Mouse (Mus musculus): ENCODE results near the gene Fanca. TPM values are rescaled to one million over a fixed set of nuclear protein-coding genes. Genes with fewer than 3 reads are reported as not detected.

The Fanca gene
- polyA plus RNA-seq, 1 experiment: 14.0 TPM

- H3K36me3 ChIP-seq (ENCODE audit: control insufficient read depth, insufficient read depth): no peaks in the 10 kb centered on the region
- no peaks in the 10 kb centered on the region for H3K79me2 ChIP-seq (ENCODE audit: control insufficient read depth, insufficient read depth)
- H3K27me3 ChIP-seq (ENCODE audit: control insufficient read depth, insufficient read depth, insufficient read length): no peaks in the 10 kb centered on the region
- no peaks in the 10 kb centered on the region for H3K79me3 ChIP-seq (ENCODE audit: low read depth)
- no peak overlapping the region for H3K4me3 ChIP-seq (ENCODE audit: insufficient read depth, poor library complexity, severe bottlenecking)
- H3ac ChIP-seq (ENCODE audit: control insufficient read depth, insufficient read length, low read depth): no peak overlapping the region
- TF ChIP-seq CTCF (IDR thresholded peaks at IDR 0.05; ENCODE audit: control insufficient read depth, insufficient read depth, insufficient read length) (no peak), MYOD1 (IDR thresholded peaks at IDR 0.05; ENCODE audit: control insufficient read depth, insufficient read length, low read depth) (no peak), MAX (IDR thresholded peaks at IDR 0.05) (no peak), CEBPB (IDR thresholded peaks at IDR 0.05; ENCODE audit: low read depth) (no peak), FOSL1 (IDR thresholded peaks at IDR 0.05; ENCODE audit: insufficient read depth, low read length, poor library complexity, severe bottlenecking) (no peak), USF1 (IDR thresholded peaks at IDR 0.05; ENCODE audit: low read depth) (no peak), MYOG (IDR thresholded peaks at IDR 0.05; ENCODE audit: control insufficient read depth, extremely low read depth, insufficient read length) (no peak)
These were observed 30.7 kb upstream of the Fanca start for GRCm38 (mm10) chr8:123349073-123349472.

GRCm38 (mm10) chr8:123348237-123348843, 30.0 kb upstream of the Fanca start:
- Histone ChIP-seq H3K79me3 (ENCODE audit: low read depth) (no peaks in the 10 kb centered on the region), H3K4me3 (ENCODE audit: insufficient read depth, poor library complexity, severe bottlenecking) (no peak overlapping the region), H3K79me2 (ENCODE audit: control insufficient read depth, insufficient read depth) (no peaks in the 10 kb centered on the region), H3ac (ENCODE audit: control insufficient read depth, insufficient read length, low read depth) (no peak overlapping the region), H3K27me3 (ENCODE audit: control insufficient read depth, insufficient read depth, insufficient read length) (no peaks in the 10 kb centered on the region), H3K36me3 (ENCODE audit: control insufficient read depth, insufficient read depth) (no peaks in the 10 kb centered on the region)
- no peak for TF ChIP-seq MAX (IDR thresholded peaks at IDR 0.05)
- TF ChIP-seq MYOD1 (IDR thresholded peaks at IDR 0.05; ENCODE audit: control insufficient read depth, insufficient read length, low read depth): no peak
- TF ChIP-seq FOSL1 (IDR thresholded peaks at IDR 0.05; ENCODE audit: insufficient read depth, low read length, poor library complexity, severe bottlenecking): no peak
- TF ChIP-seq MYOG (IDR thresholded peaks at IDR 0.05; ENCODE audit: control insufficient read depth, extremely low read depth, insufficient read length): no peak
- no peak for TF ChIP-seq USF1 (IDR thresholded peaks at IDR 0.05; ENCODE audit: low read depth)
- no peak for TF ChIP-seq CTCF (IDR thresholded peaks at IDR 0.05; ENCODE audit: control insufficient read depth, insufficient read depth, insufficient read length)
- TF ChIP-seq CEBPB (IDR thresholded peaks at IDR 0.05; ENCODE audit: low read depth): no peak

- no peak for TF ChIP-seq CTCF (IDR thresholded peaks at IDR 0.05; ENCODE audit: control insufficient read depth, insufficient read depth, insufficient read length)
- TF ChIP-seq FOSL1 (IDR thresholded peaks at IDR 0.05; ENCODE audit: insufficient read depth, low read length, poor library complexity, severe bottlenecking): no peak
- no peak for TF ChIP-seq CEBPB (IDR thresholded peaks at IDR 0.05; ENCODE audit: low read depth)
- no peak for TF ChIP-seq USF1 (IDR thresholded peaks at IDR 0.05; ENCODE audit: low read depth)
- TF ChIP-seq MYOD1 (IDR thresholded peaks at IDR 0.05; ENCODE audit: control insufficient read depth, insufficient read length, low read depth): no peak
- TF ChIP-seq MAX (IDR thresholded peaks at IDR 0.05): no peak
- no peak for TF ChIP-seq MYOG (IDR thresholded peaks at IDR 0.05; ENCODE audit: control insufficient read depth, extremely low read depth, insufficient read length)
- Histone ChIP-seq H3K4me3 (ENCODE audit: insufficient read depth, poor library complexity, severe bottlenecking) (no peak overlapping the region), H3K79me3 (ENCODE audit: low read depth) (no peaks in the 10 kb centered on the region), H3K79me2 (ENCODE audit: control insufficient read depth, insufficient read depth) (no peaks in the 10 kb centered on the region), H3ac (ENCODE audit: control insufficient read depth, insufficient read length, low read depth) (no peak overlapping the region), H3K36me3 (ENCODE audit: control insufficient read depth, insufficient read depth) (no peaks in the 10 kb centered on the region), H3K27me3 (ENCODE audit: control insufficient read depth, insufficient read depth, insufficient read length) (no peaks in the 10 kb centered on the region)
These were observed 28.9 kb upstream of the Fanca start for GRCm38 (mm10) chr8:123347293-123347692.

GRCm38 (mm10) chr8:123345856-123346255, 27.5 kb upstream of the Fanca start:
- Histone ChIP-seq H3K4me3 (ENCODE audit: insufficient read depth, poor library complexity, severe bottlenecking) (no peak overlapping the region), H3ac (ENCODE audit: control insufficient read depth, insufficient read length, low read depth) (no peak overlapping the region), H3K27me3 (ENCODE audit: control insufficient read depth, insufficient read depth, insufficient read length) (no peaks in the 10 kb centered on the region), H3K79me2 (ENCODE audit: control insufficient read depth, insufficient read depth) (peaks cover 5% of the 10 kb centered on the region), H3K79me3 (ENCODE audit: low read depth) (peaks cover 2% of the 10 kb centered on the region), H3K36me3 (ENCODE audit: control insufficient read depth, insufficient read depth) (no peaks in the 10 kb centered on the region)
- no peak for TF ChIP-seq USF1 (IDR thresholded peaks at IDR 0.05; ENCODE audit: low read depth)
- no peak for TF ChIP-seq FOSL1 (IDR thresholded peaks at IDR 0.05; ENCODE audit: insufficient read depth, low read length, poor library complexity, severe bottlenecking)
- TF ChIP-seq CTCF (IDR thresholded peaks at IDR 0.05; ENCODE audit: control insufficient read depth, insufficient read depth, insufficient read length): no peak
- TF ChIP-seq CEBPB (IDR thresholded peaks at IDR 0.05; ENCODE audit: low read depth): no peak

GRCm38 (mm10) chr8:123345135-123345534, 26.8 kb upstream of the Fanca start:
- Histone ChIP-seq H3K36me3 (ENCODE audit: control insufficient read depth, insufficient read depth) (no peaks in the 10 kb centered on the region), H3K4me3 (ENCODE audit: insufficient read depth, poor library complexity, severe bottlenecking) (no peak overlapping the region), H3ac (ENCODE audit: control insufficient read depth, insufficient read length, low read depth) (no peak overlapping the region), H3K79me2 (ENCODE audit: control insufficient read depth, insufficient read depth) (peaks cover 7% of the 10 kb centered on the region), H3K79me3 (ENCODE audit: low read depth) (peaks cover 2% of the 10 kb centered on the region), H3K27me3 (ENCODE audit: control insufficient read depth, insufficient read depth, insufficient read length) (no peaks in the 10 kb centered on the region)
- no peak for TF ChIP-seq MAX (IDR thresholded peaks at IDR 0.05)
- no peak for TF ChIP-seq USF1 (IDR thresholded peaks at IDR 0.05; ENCODE audit: low read depth)

GRCm38 (mm10) chr8:123343422-123343821, 25.0 kb upstream of the Fanca start:
- Histone ChIP-seq H3ac (ENCODE audit: control insufficient read depth, insufficient read length, low read depth) (no peak overlapping the region), H3K27me3 (ENCODE audit: control insufficient read depth, insufficient read depth, insufficient read length) (no peaks in the 10 kb centered on the region), H3K36me3 (ENCODE audit: control insufficient read depth, insufficient read depth) (no peaks in the 10 kb centered on the region), H3K79me2 (ENCODE audit: control insufficient read depth, insufficient read depth) (peaks cover 7% of the 10 kb centered on the region), H3K4me3 (ENCODE audit: insufficient read depth, poor library complexity, severe bottlenecking) (no peak overlapping the region), H3K79me3 (ENCODE audit: low read depth) (peaks cover 2% of the 10 kb centered on the region)
- no peak for TF ChIP-seq MAX (IDR thresholded peaks at IDR 0.05)
- TF ChIP-seq CTCF (IDR thresholded peaks at IDR 0.05; ENCODE audit: control insufficient read depth, insufficient read depth, insufficient read length): no peak
- no peak for TF ChIP-seq MYOG (IDR thresholded peaks at IDR 0.05; ENCODE audit: control insufficient read depth, extremely low read depth, insufficient read length)
- TF ChIP-seq FOSL1 (IDR thresholded peaks at IDR 0.05; ENCODE audit: insufficient read depth, low read length, poor library complexity, severe bottlenecking): no peak
- no peak for TF ChIP-seq USF1 (IDR thresholded peaks at IDR 0.05; ENCODE audit: low read depth)
- no peak for TF ChIP-seq CEBPB (IDR thresholded peaks at IDR 0.05; ENCODE audit: low read depth)
- TF ChIP-seq MYOD1 (IDR thresholded peaks at IDR 0.05; ENCODE audit: control insufficient read depth, insufficient read length, low read depth): no peak
